Mouse (Mus musculus): ENCODE results near the gene Fam122c. TPM values are rescaled to one million over a fixed set of nuclear protein-coding genes. Genes with fewer than 3 reads are reported as not detected.

Fam122c gene
- polyA plus RNA-seq, 2 experiments: not detected

DNA sequence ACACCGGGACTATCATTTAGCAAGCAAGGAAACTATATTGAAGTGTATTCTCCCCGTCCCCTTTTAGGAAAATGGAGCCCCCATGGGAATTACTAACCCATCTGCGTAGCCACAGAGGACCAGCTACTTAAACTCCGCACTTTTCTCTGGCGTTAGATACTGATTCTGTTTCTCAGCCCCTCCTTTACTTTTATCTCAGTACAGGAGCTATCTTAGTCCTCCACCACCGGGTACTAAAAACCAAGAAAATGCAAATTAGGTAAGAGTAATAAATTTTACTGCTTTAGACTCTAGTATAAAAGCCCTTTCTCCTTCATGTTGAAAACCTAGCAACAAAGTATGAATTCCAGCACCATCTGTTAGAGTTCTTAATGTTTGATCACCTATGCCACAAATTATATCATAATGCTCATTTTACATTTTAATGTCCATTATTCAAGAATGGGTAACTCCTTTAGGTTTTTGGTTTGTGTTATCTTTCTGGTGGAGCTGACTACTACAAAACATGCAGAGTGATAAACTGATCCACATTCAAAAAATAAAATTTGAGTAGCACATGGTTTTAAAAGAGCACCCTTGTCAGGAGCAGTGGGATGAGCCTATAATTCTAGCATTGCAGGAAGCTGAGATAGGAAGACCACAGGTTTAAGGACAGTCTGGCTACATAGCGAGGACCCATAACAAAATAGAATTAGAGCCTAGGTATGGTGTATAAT, 91.6 kb downstream of the Fam122c start:
- no peaks in the 10 kb centered on the region for H3K27me3 ChIP-seq (ENCODE audit: control insufficient read depth, insufficient read depth, low read length)
- H3K27ac ChIP-seq (replicated peaks; ENCODE audit: low read depth, low read length): no peak overlapping the region
- H3K4me1 ChIP-seq (ENCODE audit: control insufficient read depth, insufficient read depth, low read length): no peaks in the 10 kb centered on the region
- no peak for ATAC-seq (ENCODE audit: low FRiP score, low read depth)
- no peak for DNase-seq (ENCODE audit: low spot score)
- H3K9ac ChIP-seq (ENCODE audit: low read depth, low read length, severe bottlenecking): no peak overlapping the region
- H3K36me3 ChIP-seq (ENCODE audit: control insufficient read depth, insufficient read depth, low read length): no peaks in the 10 kb centered on the region
- WGBS: 65% methylated on average over 7 of the region's 7 CpGs
- no peak overlapping the region for H3K4me2 ChIP-seq (replicated peaks; ENCODE audit: low read depth, low read length, severe bottlenecking)
- no peaks in the 10 kb centered on the region for H3K9me3 ChIP-seq (ENCODE audit: control insufficient read depth, low read length)
- H3K4me3 ChIP-seq (replicated peaks; ENCODE audit: low read length): no peak overlapping the region
- TF ChIP-seq POLR2A (IDR thresholded peaks at IDR 0.05; ENCODE audit: borderline replicate concordance, extremely low read depth, insufficient read depth, insufficient read length): no peak

DNA sequence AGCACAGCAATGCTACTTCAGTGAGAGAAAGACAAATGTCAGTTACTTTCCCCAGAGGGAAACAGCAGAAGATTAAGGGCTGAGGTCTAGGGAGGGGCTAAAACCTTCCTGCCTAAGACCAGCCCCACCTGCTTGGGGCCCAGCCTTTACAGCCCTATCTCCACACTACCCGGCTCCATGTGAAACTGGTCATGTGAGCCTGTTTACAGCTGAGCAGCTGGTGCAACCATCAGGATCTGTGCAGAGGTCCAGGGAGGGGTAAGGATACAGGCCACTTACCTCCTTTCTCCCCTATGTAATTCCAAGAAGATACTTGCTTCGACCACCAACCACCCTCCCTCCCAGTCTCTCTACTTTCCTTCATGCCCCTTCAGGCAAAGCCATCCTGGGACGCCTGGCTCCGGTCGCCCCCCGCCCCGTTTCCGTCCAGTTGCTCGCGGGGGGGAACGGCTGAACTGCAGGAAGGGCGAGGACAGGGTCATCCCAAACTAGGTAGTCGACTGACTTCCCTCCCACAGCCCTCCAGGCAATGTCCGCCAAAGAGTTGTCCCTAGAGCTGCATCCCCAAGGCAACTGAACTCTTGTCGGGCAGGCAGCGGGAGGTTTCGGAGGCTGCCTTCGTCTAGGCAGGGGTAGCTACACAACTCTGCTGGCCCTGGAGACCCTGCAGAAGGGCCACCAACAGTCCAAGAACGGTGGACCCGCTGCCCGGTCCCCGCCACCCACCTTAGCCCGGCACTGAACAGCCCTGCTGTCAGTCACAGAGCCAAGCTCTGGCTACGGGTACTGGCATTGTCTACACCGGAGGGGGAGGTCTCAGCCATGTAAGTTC, 96.5 kb downstream of the Fam122c start:
- whole genome bisulfite sequencing: 33% methylated on average over 24 of the region's 25 CpGs
- DNase-seq (ENCODE audit: low spot score): peak; percentile 14
- Histone ChIP-seq H3K4me3 (replicated peaks; ENCODE audit: low read length) (peak overlapping the region; percentile 55), H3K27me3 (ENCODE audit: control insufficient read depth, insufficient read depth, low read length) (no peaks in the 10 kb centered on the region), H3K9me3 (ENCODE audit: control insufficient read depth, low read length) (no peaks in the 10 kb centered on the region), H3K9ac (ENCODE audit: low read depth, low read length, severe bottlenecking) (peak overlapping the region; percentile 71), H3K27ac (replicated peaks; ENCODE audit: low read depth, low read length) (peak overlapping the region; percentile 81), H3K4me2 (replicated peaks; ENCODE audit: low read depth, low read length, severe bottlenecking) (peak overlapping the region; percentile 55), H3K36me3 (ENCODE audit: control insufficient read depth, insufficient read depth, low read length) (no peaks in the 10 kb centered on the region), H3K4me1 (ENCODE audit: control insufficient read depth, insufficient read depth, low read length) (no peaks in the 10 kb centered on the region)
- no peak for TF ChIP-seq POLR2A (IDR thresholded peaks at IDR 0.05; ENCODE audit: borderline replicate concordance, extremely low read depth, insufficient read depth, insufficient read length)
- ATAC-seq (ENCODE audit: low FRiP score, low read depth): peak; percentile 74

DNA sequence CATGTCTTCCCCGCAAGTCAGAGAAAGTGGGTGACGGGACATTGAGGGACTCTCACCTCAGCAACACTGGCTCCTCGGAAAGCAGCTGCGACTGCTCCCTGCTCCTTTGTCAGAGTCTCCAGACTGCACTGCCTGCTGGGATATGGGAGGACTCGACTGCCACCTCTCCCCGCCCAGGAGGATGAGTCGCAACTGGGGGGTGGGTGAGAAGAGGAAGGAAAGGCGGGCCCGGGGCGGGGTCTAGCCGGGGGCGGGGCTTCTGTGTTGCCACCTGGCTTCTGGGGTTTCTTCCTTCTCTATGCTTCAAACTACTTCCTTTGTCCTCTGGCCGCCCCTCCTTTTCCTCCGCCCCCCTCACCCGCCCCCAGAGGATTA, 97.1 kb downstream of the Fam122c start, which contains the start of gene Mospd1:
Gene Mospd1, minus strand, starts transcription at position 137 of the 375 bp plus-strand sequence.
- H3K9me3 ChIP-seq (ENCODE audit: control insufficient read depth, low read length): no peaks in the 10 kb centered on the region
- H3K27ac ChIP-seq (replicated peaks; ENCODE audit: low read depth, low read length): peak within 1 kb of the TSS; percentile 81
- peak within 1 kb of the TSS; percentile 55 for H3K4me2 ChIP-seq (replicated peaks; ENCODE audit: low read depth, low read length, severe bottlenecking)
- peak within 1 kb of the TSS; percentile 71 for H3K9ac ChIP-seq (ENCODE audit: low read depth, low read length, severe bottlenecking)
- peak within 1 kb of the TSS; percentile 55 for H3K4me3 ChIP-seq (replicated peaks; ENCODE audit: low read length)
- WGBS: 17% methylated on average over 12 of the region's 15 CpGs
- no peaks in the 10 kb centered on the region for H3K36me3 ChIP-seq (ENCODE audit: control insufficient read depth, insufficient read depth, low read length)
- TF ChIP-seq POLR2A (IDR thresholded peaks at IDR 0.05; ENCODE audit: borderline replicate concordance, extremely low read depth, insufficient read depth, insufficient read length): peak; percentile 90; the same call in 1 of the 2 replicates
- DNase-seq (ENCODE audit: low spot score) (peak; percentile 86), ATAC-seq (ENCODE audit: low FRiP score, low read depth) (peak; percentile 93)
- H3K27me3 ChIP-seq (ENCODE audit: control insufficient read depth, insufficient read depth, low read length): no peaks in the 10 kb centered on the region
- H3K4me1 ChIP-seq (ENCODE audit: control insufficient read depth, insufficient read depth, low read length): no peaks in the 10 kb centered on the region

Other genes starting within 250 kb of the Fam122c start
- 12.6 and 18.4 TPM in 2 replicates for gene Plac1, start 33.3 kb upstream of the Fam122c start, polyA plus RNA-seq (2012; rRNA removed)
- gene Plac1, start 33.3 kb upstream of the Fam122c start, polyA plus RNA-seq (2014; fragmentation: Nextera tagmentation; extraction: Ambion mirVana): 12.5 and 14.0 TPM in 2 replicates
- 19.3 and 19.9 TPM in 2 replicates for gene Fam122b, start 3.6 kb upstream of the Fam122c start, polyA plus RNA-seq (2012; rRNA removed)
- gene Fam122b, start 3.6 kb upstream of the Fam122c start, polyA plus RNA-seq (2014; fragmentation: Nextera tagmentation; extraction: Ambion mirVana): 15.3 and 15.9 TPM in 2 replicates
- 15.4 and 19.2 TPM in 2 replicates for gene Mospd1, start 97.1 kb downstream of the Fam122c start, polyA plus RNA-seq (2012; rRNA removed)
- 54.7 and 56.4 TPM in 2 replicates for gene Mospd1, start 97.1 kb downstream of the Fam122c start, polyA plus RNA-seq (2014; fragmentation: Nextera tagmentation; extraction: Ambion mirVana)
- gene Etd, start 161.5 kb downstream of the Fam122c start, polyA plus RNA-seq (2012; rRNA removed): not detected in 2 replicates
- gene Etd, start 161.5 kb downstream of the Fam122c start, polyA plus RNA-seq (2014; fragmentation: Nextera tagmentation; extraction: Ambion mirVana): not detected in 2 replicates

All from limb, embryonic 14.5 days (tissue).